Mouse (Mus musculus) bone marrow, adult 2 months (tissue): ENCODE measurements at regions not wholly inside any gene's neighbourhood (a gene's known extent, or its start where the extent isn't known, plus 50 kb on each side); places are given as distances from the start of the nearest gene placed in this dataset.

Source experiments
- CTCF ChIP-seq: fragments of 200-500 bp; IDR thresholded peaks from 2 replicates; pipeline ENCODE4 v1.5.1; 2011; ENCODE audit warnings: low read length, control low read depth; ENCODE audit not compliant: control insufficient read depth, insufficient read depth
- POLR2A ChIP-seq: fragments of 200-500 bp; IDR thresholded peaks from 2 replicates; pipeline ENCODE4 v1.6.1; 2011; ENCODE audit warnings: low read depth, mild to moderate bottlenecking, control low read depth, low read length, borderline replicate concordance; ENCODE audit not compliant: control insufficient read depth

DNA sequence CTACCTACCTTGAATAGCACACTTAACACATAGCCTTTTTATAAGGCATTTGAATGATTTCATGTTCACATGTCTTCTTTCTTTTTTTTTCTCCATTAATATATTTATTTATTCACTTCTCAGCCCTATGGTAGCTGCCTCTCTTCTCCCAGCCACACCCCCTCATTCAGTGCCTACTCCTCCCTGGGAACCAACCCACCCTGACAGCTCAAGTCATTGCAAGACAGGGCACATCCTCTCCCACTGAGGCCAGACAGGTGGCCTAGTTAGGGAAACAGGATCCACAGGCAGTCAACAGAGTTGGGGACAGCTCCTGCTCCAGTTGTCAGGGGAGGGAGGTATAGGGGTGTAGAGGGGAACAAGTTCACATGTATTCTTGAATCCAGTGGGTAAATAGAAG, 60.9 kb downstream of the Pou3f3 start:
- TF ChIP-seq POLR2A (no peak), CTCF (no peak)
